Mouse (Mus musculus) 3T3-L1 (cell line): ENCODE data around the gene Abhd17a.

Experiments
- DNase-seq: peaks from one replicate; pipeline ENCODE4 v3.0.0-alpha.2; 2015; ENCODE audit warnings: low read depth, low spot score

Gene Abhd17a

GRCm38 (mm10) chr10:80589879-80590854, at the start of gene Abhd17a:
Gene Abhd17a, minus strand, starts transcription at chr10:80590341.
- DNase-seq = peak; percentile 97

GRCm38 (mm10) chr10:80635345-80635744, 45.2 kb upstream of the Abhd17a start:
- no peak for DNase-seq

- DNase-seq = no peak
Observed at GRCm38 (mm10) chr10:80628925-80629324, 38.8 kb upstream of the Abhd17a start.

GRCm38 (mm10) chr10:80627685-80628084, 37.5 kb upstream of the Abhd17a start:
- DNase-seq = peak; percentile 13

GRCm38 (mm10) chr10:80625764-80626163, 35.6 kb upstream of the Abhd17a start:
- no peak for DNase-seq

- peak; percentile 67 for DNase-seq
Observed at GRCm38 (mm10) chr10:80623457-80624191, 33.5 kb upstream of the Abhd17a start.

GRCm38 (mm10) chr10:80622661-80623456, 32.7 kb upstream of the Abhd17a start, which contains the start of gene Csnk1g2:
Gene Csnk1g2, plus strand, starts transcription at chr10:80622838.
- no peak for DNase-seq

- peak; percentile 100 for DNase-seq
Observed at GRCm38 (mm10) chr10:80621940-80622660, 32.0 kb upstream of the Abhd17a start.

GRCm38 (mm10) chr10:80621690-80621939, 31.5 kb upstream of the Abhd17a start:
- DNase-seq = no peak

- DNase-seq = no peak
Observed at GRCm38 (mm10) chr10:80620796-80621689, 30.9 kb upstream of the Abhd17a start.

- DNase-seq = no peak
Observed at GRCm38 (mm10) chr10:80620365-80620764, 30.2 kb upstream of the Abhd17a start.

- DNase-seq = no peak
Observed at GRCm38 (mm10) chr10:80619465-80620244, 29.5 kb upstream of the Abhd17a start.

GRCm38 (mm10) chr10:80618181-80618580, 28.0 kb upstream of the Abhd17a start:
- DNase-seq = no peak

GRCm38 (mm10) chr10:80614351-80614750, 24.2 kb upstream of the Abhd17a start:
- no peak for DNase-seq

- no peak for DNase-seq
Observed at GRCm38 (mm10) chr10:80613821-80614220, 23.7 kb upstream of the Abhd17a start.

GRCm38 (mm10) chr10:80611905-80612304, 21.8 kb upstream of the Abhd17a start:
- DNase-seq = no peak

- DNase-seq = peak; percentile 57
Observed at GRCm38 (mm10) chr10:80611024-80611423, 20.9 kb upstream of the Abhd17a start.

GRCm38 (mm10) chr10:80610116-80610785, 20.1 kb upstream of the Abhd17a start:
- no peak for DNase-seq
